Mouse (Mus musculus): ENCODE results near the gene Has1. TPM values are rescaled to one million over a fixed set of nuclear protein-coding genes. Genes with fewer than 3 reads are reported as not detected.

Has1 gene
- polyA plus RNA-seq (2015; fragmentation: Illumina TruSeq; extraction: RNeasy Lipid Tissue Mini Kit (QIAGEN cat#74804); ENCODE audit: low read depth, low replicate concordance): 0.43 TPM

GRCm38 (mm10) chr17:17855064-17855838, at the start of gene Has1:
Gene Has1 (minus strand): TSS chr17:17855205.

DNA sequence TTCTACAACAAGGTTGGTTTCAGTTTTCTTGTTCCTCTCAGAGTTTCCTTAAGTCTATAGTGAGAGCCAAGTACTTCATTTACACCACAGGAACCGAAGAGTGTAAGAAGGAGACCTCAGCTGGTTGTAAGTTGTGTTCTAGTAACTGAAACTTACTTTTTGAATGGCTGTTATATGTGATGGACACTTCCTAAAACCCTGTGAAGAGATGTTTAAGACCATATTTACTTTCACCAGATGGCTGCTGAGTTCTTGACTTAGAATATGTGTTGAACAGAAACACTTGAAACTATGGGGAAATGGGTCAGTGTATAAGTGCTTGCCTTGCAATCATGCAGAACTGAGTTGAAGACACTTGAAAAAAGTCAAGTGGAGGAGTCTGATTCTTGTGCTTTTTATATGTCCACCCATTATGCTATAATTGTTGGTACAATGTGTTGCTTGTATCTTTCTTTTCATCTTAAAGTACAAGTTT, 32.8 kb upstream of the Has1 start, which contains the start of the genes Fpr2 and Fpr3:
Gene Fpr2 (plus strand): TSS at position 51 of the 475 bp plus-strand sequence.
Gene Fpr3 (plus strand): TSS at position 79 of the 475 bp plus-strand sequence.

DNA sequence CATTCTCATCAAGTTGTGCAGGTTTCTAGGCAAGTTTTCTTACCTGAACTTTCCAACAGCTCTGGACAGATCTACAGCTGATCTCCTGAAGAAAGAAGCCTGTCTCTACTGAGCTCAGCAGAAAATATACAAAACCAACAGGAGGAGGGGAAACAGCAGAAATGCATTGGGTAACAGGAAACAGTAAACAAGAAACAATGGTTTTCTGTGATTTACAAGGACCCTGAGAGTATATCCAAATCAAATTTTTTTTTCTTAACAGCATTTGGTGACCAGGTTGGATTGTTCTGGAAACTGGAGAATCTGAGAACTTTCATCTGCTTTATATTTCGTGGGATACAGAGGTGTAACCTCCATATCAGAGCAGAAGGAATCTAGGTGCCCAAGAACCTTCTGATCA, 28.8 kb upstream of the Has1 start, which contains the start of gene Fpr1:
Gene Fpr1 (minus strand): TSS at position 101 of the 400 bp plus-strand sequence.

GRCm38 (mm10) chr17:17826751-17827657, 28.0 kb downstream of the Has1 start, which contains the start of gene Spaca6:
Gene Spaca6 (plus strand): TSS chr17:17827158.

Other genes with a start within 250 kb of the Has1 start
- gene Lnpep, start 230.2 kb downstream of the Has1 start, polyA plus RNA-seq (2015; fragmentation: Illumina TruSeq; extraction: RNeasy Lipid Tissue Mini Kit (QIAGEN cat#74804); ENCODE audit: low read depth, low replicate concordance): 29.4 TPM
- gene Vmn2r90, start 151.5 kb downstream of the Has1 start, polyA plus RNA-seq (2015; fragmentation: Illumina TruSeq; extraction: RNeasy Lipid Tissue Mini Kit (QIAGEN cat#74804); ENCODE audit: low read depth, low replicate concordance): not detected
- gene Spaca6, start 28.0 kb downstream of the Has1 start, polyA plus RNA-seq (2015; fragmentation: Illumina TruSeq; extraction: RNeasy Lipid Tissue Mini Kit (QIAGEN cat#74804); ENCODE audit: low read depth, low replicate concordance): 51.8 TPM
- gene Fpr1, start 28.7 kb upstream of the Has1 start, polyA plus RNA-seq (2015; fragmentation: Illumina TruSeq; extraction: RNeasy Lipid Tissue Mini Kit (QIAGEN cat#74804); ENCODE audit: low read depth, low replicate concordance): not detected
- 0.48 TPM for gene Fpr2, start 32.6 kb upstream of the Has1 start, polyA plus RNA-seq (2015; fragmentation: Illumina TruSeq; extraction: RNeasy Lipid Tissue Mini Kit (QIAGEN cat#74804); ENCODE audit: low read depth, low replicate concordance)
- gene Fpr3, start 32.6 kb upstream of the Has1 start, polyA plus RNA-seq (2015; fragmentation: Illumina TruSeq; extraction: RNeasy Lipid Tissue Mini Kit (QIAGEN cat#74804); ENCODE audit: low read depth, low replicate concordance): not detected
- not detected for gene Fpr-rs4, start 166.5 kb upstream of the Has1 start, polyA plus RNA-seq (2015; fragmentation: Illumina TruSeq; extraction: RNeasy Lipid Tissue Mini Kit (QIAGEN cat#74804); ENCODE audit: low read depth, low replicate concordance)
- gene Vmn2r124, start 194.2 kb upstream of the Has1 start, polyA plus RNA-seq (2015; fragmentation: Illumina TruSeq; extraction: RNeasy Lipid Tissue Mini Kit (QIAGEN cat#74804); ENCODE audit: low read depth, low replicate concordance): not detected
- not detected for gene Vmn2r91, start 229.8 kb upstream of the Has1 start, polyA plus RNA-seq (2015; fragmentation: Illumina TruSeq; extraction: RNeasy Lipid Tissue Mini Kit (QIAGEN cat#74804); ENCODE audit: low read depth, low replicate concordance)

Measured in brain, adult 10 weeks (tissue).